In genomic region chr10:21158918-21159443, GRCm38 (mm10) we compare ENCODE assay signal across 1 mouse cellular context.
TF ChIP-seq lines count a peak whose summit lies in the region.

No protein-coding gene starts in this region.

TF ChIP-seq in MEL, 35 proteins besides CTCF, POLR2A, EP300 and RAD21 (continued from another document):
- peak; percentile 51; the same call in 1 of the 2 replicates for TF ChIP-seq NRF1 (IDR thresholded peaks at IDR 0.05; ENCODE audit: insufficient read depth, low read depth, low read length, poor library complexity, severe bottlenecking)
- no peak for TF ChIP-seq MEF2A (IDR thresholded peaks at IDR 0.05; ENCODE audit: extremely low read depth, insufficient replicate concordance, low read depth, low read length, poor library complexity, severe bottlenecking)
- no peak for TF ChIP-seq MYC (IDR thresholded peaks at IDR 0.05; ENCODE audit: low read depth, low read length)
TF ChIP-seq in MEL: peak in this region for 6.
